Mouse (Mus musculus): Measurements from ENCODE around the gene Dgki.

The Dgki gene

DNA sequence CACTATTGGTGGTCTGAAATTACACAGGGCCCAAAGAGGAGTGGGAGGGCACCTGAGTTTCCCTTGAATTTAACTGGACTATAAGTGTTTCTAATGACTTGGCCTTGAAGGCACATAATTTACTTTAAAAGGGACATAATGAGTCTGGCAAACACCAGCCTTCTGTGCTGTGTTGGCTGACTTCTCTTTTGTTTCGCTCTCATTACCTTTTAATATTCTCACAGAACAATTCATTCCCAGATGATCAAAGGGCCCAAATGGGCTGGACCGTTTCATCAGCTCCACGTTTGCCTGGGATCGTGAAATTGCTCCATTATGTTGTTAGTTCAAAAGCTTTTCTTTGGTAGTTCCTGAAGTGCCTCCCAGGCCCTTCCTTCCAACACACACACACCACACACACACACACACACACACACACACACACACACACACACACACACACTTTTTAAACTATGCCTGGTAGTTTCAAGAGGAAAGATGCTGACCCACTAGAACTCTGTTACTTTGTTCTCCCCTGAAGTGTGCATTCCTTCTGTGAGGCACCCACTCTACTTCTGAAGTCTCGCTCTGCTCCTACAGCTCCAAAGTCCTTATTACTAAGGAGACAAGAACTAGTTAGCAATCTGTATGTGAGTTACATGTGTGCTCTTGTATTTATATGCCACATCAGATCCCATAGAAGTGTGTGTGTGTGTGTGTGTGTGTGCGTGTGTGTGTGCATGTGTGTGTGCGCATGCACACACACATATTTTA, 491.5 kb downstream of the Dgki start:
- no peak for DNase-seq (ENCODE audit: low read depth)

DNA sequence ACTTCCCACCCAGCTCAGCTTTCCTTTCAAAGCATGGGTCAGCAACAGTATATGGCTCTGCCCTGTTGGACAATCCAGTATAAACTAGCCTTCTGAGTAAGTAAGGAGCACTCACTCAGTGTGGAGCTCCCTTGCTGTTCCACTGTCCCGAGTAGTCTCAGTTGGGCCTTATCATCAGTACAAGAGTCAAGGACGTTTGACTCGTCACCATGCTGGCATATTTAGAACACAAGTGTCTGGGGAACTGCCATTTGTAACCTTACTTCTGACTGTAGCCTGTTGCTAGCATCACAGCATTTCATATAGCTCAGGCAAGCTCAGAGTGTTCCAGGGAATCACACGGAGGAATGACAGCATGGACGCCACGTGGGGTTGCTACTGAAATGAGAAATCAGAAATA, 493.1 kb downstream of the Dgki start:
- DNase-seq (ENCODE audit: low read depth) = no peak

DNA sequence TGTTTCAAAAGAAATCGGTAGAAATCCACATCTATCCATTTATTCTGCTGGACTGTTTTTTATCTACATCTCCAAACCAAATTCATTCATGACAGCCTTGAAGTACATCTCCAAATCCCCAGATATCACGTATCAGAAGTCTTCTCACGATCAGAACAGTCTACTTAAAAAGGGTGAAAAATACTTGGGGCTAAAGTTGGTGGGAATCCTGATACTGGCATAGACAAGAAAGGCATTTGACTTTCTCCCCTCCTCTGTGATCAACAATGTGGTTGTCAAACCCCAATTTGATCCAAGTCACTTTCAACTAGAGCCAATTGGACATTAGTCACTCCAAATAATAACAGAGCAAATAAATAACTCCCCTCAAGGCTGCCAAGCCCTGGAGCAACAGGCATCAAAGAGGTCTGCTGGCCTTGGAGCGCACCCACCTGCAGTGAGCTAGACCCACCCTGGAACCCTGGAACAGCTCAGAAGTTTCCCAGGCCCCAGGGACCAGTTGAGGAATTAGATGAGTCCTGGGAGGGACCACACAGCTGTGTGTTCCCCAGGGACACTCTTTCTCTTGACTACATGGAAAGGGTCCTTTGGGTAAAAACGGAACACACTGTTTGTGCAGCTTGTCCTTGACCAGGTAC, 499.6 kb downstream of the Dgki start:
- DNase-seq (ENCODE audit: low read depth) = no peak

DNA sequence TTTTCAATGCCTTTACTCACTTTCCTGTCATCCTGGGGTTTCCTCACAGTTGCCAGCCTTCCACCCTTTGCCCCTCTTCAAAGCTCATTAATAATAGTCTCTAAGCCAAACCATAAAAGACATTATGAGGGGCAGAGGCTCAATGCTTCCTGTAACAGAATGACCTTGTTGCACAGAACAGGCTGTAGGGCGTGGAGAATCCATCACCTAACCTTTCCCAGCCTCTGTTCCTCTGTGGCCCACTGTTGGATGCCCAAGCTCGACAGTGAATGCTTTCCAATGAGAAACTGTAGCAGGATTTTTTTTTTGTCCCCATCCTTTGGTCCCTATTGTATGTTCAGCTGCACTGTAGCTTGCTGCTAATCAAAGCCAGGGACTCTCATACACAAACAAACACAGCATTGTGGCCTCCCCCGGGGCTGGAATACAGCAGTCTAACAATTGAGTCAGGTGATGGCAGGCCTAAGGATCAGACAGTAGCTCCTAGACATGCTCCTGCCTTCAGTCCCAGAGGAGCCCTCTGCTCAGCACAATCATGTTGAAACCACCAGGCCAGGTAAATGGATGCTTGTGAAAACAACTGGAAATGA, 502.8 kb downstream of the Dgki start:
- no peak for DNase-seq (ENCODE audit: low read depth)

Data from 416B (cell line).